Mouse (Mus musculus): ENCODE results near the gene Ccdc162.

Ccdc162 gene

GRCm38 (mm10) chr10:41716029-41716897 lies at the start of gene Ccdc162:
Gene Ccdc162, minus strand, starts transcription at chr10:41716634.
- DNase-seq (ENCODE audit: low spot score), result no peak

DNA sequence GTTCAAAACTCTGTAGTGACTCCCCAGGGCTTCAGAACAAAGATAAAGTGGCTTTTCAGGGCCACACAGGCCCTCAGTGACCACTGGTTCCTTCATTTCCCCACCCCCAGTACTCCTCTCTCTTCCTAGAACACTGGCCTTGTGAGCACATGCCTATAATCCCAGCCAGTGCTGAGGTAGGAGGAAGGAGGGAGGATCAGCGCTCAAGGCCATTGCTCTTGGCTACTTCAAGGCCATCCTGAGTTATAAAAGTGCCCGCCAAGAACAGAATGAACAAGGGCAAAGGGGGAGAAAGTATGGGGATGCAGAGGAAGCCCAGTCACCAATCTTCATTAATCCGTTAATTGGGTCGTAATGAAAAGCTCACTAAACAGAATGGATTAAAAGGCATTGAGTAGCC lies 49.2 kb upstream of the Ccdc162 start:
- no peak for DNase-seq (ENCODE audit: low spot score)

- no peak for DNase-seq (ENCODE audit: low spot score)
Observed at GRCm38 (mm10) chr10:41763741-41764385, 47.4 kb upstream of the Ccdc162 start.

DNA sequence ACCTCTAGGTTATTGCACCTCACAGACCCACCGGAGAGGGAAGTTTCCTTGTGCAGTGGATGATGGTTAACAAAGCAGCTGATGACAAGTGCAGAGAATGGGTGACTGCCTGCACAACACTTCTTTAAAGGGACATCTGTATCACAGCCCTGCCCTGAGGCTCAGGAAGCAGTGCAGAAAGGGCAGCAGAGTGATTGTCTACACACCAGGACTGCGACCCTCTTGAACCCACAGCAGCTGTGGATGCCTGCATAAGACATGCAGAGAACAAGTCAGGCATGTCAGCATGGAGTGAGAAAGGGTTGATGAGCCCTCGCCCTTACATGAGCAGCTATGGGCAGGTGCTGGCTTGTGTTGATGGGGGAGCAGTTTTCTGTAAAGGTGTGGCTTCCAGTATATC lies 44.4 kb upstream of the Ccdc162 start:
- no peak for DNase-seq (ENCODE audit: low spot score)

GRCm38 (mm10) chr10:41758041-41758440 lies 41.6 kb upstream of the Ccdc162 start:
- no peak for DNase-seq (ENCODE audit: low spot score)

GRCm38 (mm10) chr10:41757226-41757625 lies 40.8 kb upstream of the Ccdc162 start:
- DNase-seq (ENCODE audit: low spot score), result no peak

DNA sequence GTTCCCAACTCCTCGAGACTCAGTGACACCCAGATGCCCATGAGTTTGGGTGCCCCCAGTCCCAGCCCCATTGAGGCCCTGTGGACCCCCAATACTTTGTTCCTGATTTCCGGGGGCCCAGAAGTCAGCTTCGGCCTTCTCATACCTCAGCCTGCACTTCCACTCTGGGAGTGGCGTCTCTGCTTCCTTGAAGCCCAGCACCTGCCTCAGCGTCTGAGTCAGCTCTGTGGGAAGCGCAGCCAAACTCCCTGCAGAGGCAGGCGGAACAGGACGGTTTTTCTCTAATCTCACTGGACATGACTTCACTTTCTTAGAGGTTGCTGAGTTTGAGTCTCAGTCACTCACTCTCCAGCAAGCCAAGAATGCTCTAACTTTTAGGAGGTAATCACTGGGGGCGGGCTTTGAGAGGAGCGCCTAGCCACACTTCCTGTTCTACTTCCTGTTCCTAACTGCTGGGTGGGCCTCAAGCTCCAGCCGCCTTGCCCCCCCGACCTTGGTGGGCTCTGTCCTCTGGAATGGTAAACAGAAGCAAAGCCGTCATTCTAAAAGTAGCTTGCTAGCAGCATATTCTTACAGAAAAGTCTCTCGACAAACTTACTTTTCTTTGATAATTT lies 35.5 kb upstream of the Ccdc162 start:
- no peak for DNase-seq (ENCODE audit: low spot score)

GRCm38 (mm10) chr10:41749306-41749705 lies 32.9 kb upstream of the Ccdc162 start:
- DNase-seq (ENCODE audit: low spot score), result no peak

- DNase-seq (ENCODE audit: low spot score), result no peak
Observed at GRCm38 (mm10) chr10:41746554-41746953, 30.1 kb upstream of the Ccdc162 start.

DNA sequence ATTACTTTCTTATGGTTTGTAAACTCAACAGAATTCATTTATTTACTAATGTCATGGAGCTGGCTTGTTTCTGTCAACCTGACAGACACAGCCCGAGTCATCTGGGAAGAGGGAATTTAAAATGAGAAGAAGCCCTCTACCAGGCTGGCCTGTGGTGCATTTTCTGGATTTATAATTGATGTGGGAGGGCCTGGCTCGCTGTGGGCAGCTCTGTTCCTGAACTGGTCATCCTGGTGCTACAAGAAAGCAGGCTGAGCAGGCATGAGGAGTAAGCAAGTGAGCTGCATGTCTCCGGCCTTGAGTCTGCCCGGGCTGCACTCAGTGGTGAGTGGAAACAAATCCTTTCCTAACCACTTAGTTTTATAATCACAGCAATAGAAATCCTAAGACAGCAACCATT lies 27.6 kb upstream of the Ccdc162 start:
- DNase-seq (ENCODE audit: low spot score), result no peak

DNA sequence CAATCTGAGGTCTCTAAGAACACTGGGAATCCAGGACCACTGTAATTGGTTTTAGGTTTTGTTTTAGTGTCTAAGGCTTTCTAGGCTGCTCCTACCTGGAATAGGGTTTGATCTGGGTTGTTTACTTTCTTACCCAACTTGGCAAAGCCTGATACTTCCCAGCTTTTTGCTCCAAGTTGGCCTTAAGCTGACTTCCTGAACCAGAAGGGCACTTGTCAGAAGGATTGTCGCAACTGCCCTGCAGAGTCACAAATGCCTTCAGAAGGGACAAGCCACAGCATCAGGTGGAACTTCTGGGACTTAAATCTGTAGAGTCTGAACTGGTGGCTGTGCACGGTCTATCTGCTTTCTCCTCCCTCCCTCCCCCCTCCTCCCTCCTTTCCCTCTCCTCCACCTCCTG lies 23.8 kb upstream of the Ccdc162 start:
- no peak for DNase-seq (ENCODE audit: low spot score)

- DNase-seq (ENCODE audit: low spot score), result no peak
Observed at GRCm38 (mm10) chr10:41737245-41737644, 20.8 kb upstream of the Ccdc162 start.

DNA sequence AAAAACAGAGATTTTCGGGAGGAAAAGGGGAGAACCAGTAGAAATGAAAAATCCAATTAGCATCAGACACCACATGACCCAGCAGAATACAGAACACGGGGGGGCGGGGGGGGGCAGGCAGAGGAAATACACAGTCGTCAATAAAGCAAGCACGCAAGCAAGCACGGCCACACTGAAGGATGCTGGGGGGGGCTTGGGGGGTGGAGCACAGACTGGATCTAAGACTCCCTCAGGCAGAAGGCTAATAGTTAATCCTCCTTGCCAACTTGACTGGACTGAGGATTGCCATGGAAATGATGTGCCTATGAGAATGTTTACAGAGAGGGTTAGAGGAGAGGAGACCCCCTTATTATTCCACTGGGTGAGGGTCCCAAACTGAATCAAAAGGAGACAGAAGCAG lies 19.0 kb upstream of the Ccdc162 start:
- DNase-seq (ENCODE audit: low spot score), result no peak

DNA sequence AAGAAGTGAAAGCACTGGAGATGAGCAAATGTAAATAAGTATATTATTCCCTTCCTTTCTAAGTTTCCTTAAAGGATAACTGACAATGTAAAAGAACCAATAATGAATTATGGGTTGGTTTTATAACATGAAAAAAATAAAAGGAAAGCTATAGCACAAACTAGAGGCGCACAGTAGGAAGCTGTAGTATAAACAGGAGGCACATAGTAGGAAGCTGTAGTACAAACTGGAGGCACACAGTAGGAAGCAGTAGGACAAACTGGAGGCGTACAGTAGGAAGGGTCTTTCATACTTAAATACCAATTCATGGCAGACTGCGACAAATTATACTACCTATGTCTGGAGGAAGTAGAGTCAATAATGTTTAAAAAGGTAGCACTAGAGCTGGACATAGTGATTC lies 16.8 kb upstream of the Ccdc162 start:
- DNase-seq (ENCODE audit: low spot score), result no peak

- no peak for DNase-seq (ENCODE audit: low spot score)
Observed at GRCm38 (mm10) chr10:41731932-41732331, 15.5 kb upstream of the Ccdc162 start.

DNA sequence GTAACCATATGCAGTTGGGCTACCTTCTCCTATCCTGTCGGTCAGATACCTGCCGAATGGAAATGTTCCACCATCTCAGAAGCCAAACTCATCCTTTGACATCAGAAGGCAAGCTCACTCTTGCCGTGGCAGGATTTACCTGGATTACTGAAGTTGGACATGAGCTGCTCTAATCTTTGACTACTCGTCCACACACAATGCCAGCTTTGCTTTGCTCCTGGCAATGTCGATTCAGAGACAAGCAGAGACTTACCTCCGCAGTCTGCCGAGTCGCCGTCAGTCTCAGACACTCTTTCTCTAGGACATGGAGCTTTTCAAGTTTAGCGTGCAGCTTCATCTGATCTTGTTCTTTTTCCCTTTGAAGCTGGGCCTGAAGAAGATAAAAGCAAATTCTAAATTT lies 14.3 kb upstream of the Ccdc162 start:
- no peak for DNase-seq (ENCODE audit: low spot score)

GRCm38 (mm10) chr10:41726215-41726614 lies 9.8 kb upstream of the Ccdc162 start:
- no peak for DNase-seq (ENCODE audit: low spot score)

GRCm38 (mm10) chr10:41719587-41719986 lies 3.2 kb upstream of the Ccdc162 start:
- DNase-seq (ENCODE audit: low spot score), result no peak

- no peak for DNase-seq (ENCODE audit: low spot score)
Observed at GRCm38 (mm10) chr10:41715557-41715956, 877 bp downstream of the Ccdc162 start.

- no peak for DNase-seq (ENCODE audit: low spot score)
Observed at GRCm38 (mm10) chr10:41711467-41711866, 5.0 kb downstream of the Ccdc162 start.

DNA sequence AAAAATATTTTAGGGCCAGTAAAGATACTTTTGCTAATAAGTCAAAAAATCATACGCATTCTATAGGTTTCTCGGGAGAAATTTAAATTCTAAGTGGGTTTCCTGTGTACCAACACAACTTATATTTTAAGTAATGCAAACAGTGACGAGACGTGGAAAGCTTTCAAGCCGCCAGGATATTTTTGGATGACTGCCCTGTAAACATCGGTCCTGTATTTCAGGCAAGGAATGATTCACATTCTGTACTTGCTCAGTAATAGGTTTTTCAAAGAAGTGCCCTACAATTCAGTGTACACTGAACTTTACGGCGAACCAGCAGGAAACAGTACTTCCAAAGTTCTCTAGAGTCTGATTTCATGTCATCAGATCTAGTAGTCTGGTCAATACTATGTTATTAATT lies 5.7 kb downstream of the Ccdc162 start:
- DNase-seq (ENCODE audit: low spot score), result no peak

DNA sequence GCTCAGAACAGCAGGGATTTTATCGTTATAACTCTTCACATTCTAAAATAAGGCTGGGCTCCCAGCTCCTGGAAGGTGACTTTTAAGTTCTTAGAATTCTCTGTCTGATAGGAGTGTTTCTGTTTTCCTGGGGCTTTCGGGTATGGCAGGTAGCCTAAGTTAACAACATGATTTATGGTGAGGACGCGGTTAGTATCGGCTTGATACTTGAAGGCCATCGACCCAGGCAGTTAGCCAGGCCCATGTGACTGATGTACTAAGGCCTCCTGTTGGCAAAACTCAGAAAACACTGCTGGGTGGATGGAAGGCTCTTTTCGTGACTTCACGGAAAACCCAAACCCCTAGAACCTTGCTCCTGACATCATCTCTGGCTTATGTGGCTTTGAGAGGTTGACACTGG lies 7.1 kb downstream of the Ccdc162 start:
- DNase-seq (ENCODE audit: low spot score), result no peak

GRCm38 (mm10) chr10:41699669-41700068 lies 16.8 kb downstream of the Ccdc162 start:
- DNase-seq (ENCODE audit: low spot score), result no peak
